Mouse (Mus musculus) limb, embryonic 14.5 days (tissue): Measurements from ENCODE around the gene Ak9. TPM values are rescaled to one million over a fixed set of nuclear protein-coding genes. Genes with fewer than 3 reads are reported as not detected.

Source experiments
- ATAC-seq: fragments of 200-750 bp; cut with Nextera tagmentation; 2 replicates; pipeline ENCODE4 v1.8.0; 2017; ENCODE audit warnings: low read depth, moderate number of reproducible peaks, moderate TSS enrichment; ENCODE audit not compliant: low FRiP score
- DNase-seq: peaks from one replicate; pipeline ENCODE4 v3.0.0-alpha.2; 2015; ENCODE audit warnings: low spot score
- H3K27ac ChIP-seq: fragments of 300-500 bp; sonication (generic); replicated peaks from 2 replicates; pipeline ENCODE4 v1.5.1; 2014; ENCODE audit warnings: low read depth, mild to moderate bottlenecking, low read length, moderate library complexity, mixed read lengths
- H3K27me3 ChIP-seq: fragments of 300-500 bp; sonication (generic); 2 replicates; pipeline ENCODE4 v1.6.1; 2014; ENCODE audit warnings: low read length, mixed read lengths; ENCODE audit not compliant: control insufficient read depth, insufficient read depth
- H3K36me3 ChIP-seq: fragments of 300-500 bp; sonication (generic); 2 replicates; pipeline ENCODE4 v1.6.1; 2014; ENCODE audit warnings: mild to moderate bottlenecking, low read length, moderate library complexity, mixed read lengths; ENCODE audit not compliant: control insufficient read depth, insufficient read depth
- H3K4me1 ChIP-seq: fragments of 300-500 bp; sonication (generic); 2 replicates; pipeline ENCODE4 v1.6.1; 2014; ENCODE audit warnings: antibody characterized with exemption, low read length, mixed read lengths; ENCODE audit not compliant: control insufficient read depth, insufficient read depth
- H3K4me2 ChIP-seq: fragments of 300-500 bp; sonication (generic); replicated peaks from 2 replicates; pipeline ENCODE4 v1.6.1; 2014; ENCODE audit warnings: low read depth, mild to moderate bottlenecking, low read length, moderate library complexity; ENCODE audit not compliant: severe bottlenecking
- H3K4me3 ChIP-seq: fragments of 300-500 bp; sonication (generic); replicated peaks from 2 replicates; pipeline ENCODE4 v1.5.1; 2014; ENCODE audit warnings: low read length
- H3K9ac ChIP-seq: fragments of 300-500 bp; sonication (generic); 2 replicates; pipeline ENCODE4 v1.6.1; 2014; ENCODE audit warnings: mild to moderate bottlenecking, low read depth, low read length, moderate library complexity; ENCODE audit not compliant: severe bottlenecking
- H3K9me3 ChIP-seq: fragments of 300-500 bp; sonication (generic); 2 replicates; pipeline ENCODE4 v1.6.1; 2016; ENCODE audit warnings: low read length; ENCODE audit not compliant: control insufficient read depth
- POLR2A ChIP-seq: fragments of 200-500 bp; IDR thresholded peaks from 2 replicates; pipeline ENCODE4 v1.8.0; 2012; ENCODE audit warnings: inconsistent platforms, mild to moderate bottlenecking, moderate library complexity, borderline replicate concordance; ENCODE audit not compliant: insufficient read depth, insufficient read length; ENCODE audit errors: extremely low read depth
- WGBS: fragments of 180-500 bp; shearing (Covaris S2); extraction: QIAGEN DNeasy Blood & Tissue Kit; methylation state at CpG from one replicate; pipeline ENCODE4 v1.1.7; 2014; 5-methylcytosine and 5-hydroxymethylcytosine counted together
- polyA plus RNA-seq, 2 experiments: library from polyadenylated mRNA; depleted of rRNA in 1 of 2; stranded (reverse) in 1 of 2; unstranded in 1 of 2; fragments of >200 nt; fragmentation: Nextera tagmentation in 1 of 2; extraction: Ambion mirVana in 1 of 2; gene quantifications; 2 replicates each; pipeline versions ENCODE4 v1.2.1 to v1.2.3; 2012 to 2014

The Ak9 gene
- polyA plus RNA-seq, 2 experiments, result 0.01 TPM; not detected in 1

DNA sequence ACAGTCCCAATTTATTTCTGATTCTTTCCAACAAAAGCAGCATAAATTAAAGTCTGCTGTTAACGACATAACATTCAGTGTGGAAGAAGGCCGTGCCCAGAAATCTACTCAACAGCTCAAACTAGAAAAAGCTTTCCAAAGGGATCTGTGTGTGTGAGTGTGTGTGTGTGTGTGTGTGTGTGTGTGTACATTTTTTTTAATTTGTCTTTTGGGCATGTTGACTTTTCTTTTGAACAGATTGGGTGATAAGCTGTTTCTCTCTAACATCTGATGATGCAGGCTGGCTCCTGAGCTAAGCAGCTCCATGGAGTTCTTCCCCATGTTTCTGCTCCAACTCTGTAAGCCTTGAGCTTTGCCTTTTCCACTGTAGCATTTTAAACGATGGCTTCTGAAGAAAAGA, 12.1 kb downstream of the Ak9 start:
- DNase-seq (no peak), ATAC-seq (no peak)
- no peak for TF ChIP-seq POLR2A
- H3K4me2 ChIP-seq, result no peak overlapping the region
- H3K9me3 ChIP-seq, result no peaks in the 10 kb centered on the region
- H3K27ac ChIP-seq, result no peak overlapping the region
- WGBS, result 72% methylated on average over 3 of the region's 3 CpGs
- H3K36me3 ChIP-seq, result no peaks in the 10 kb centered on the region
- H3K4me3 ChIP-seq, result no peak overlapping the region
- H3K9ac ChIP-seq, result no peak overlapping the region
- H3K27me3 ChIP-seq, result no peaks in the 10 kb centered on the region
- H3K4me1 ChIP-seq, result no peaks in the 10 kb centered on the region

GRCm38 (mm10) chr10:41332533-41333043, 28.8 kb downstream of the Ak9 start:
- no peaks in the 10 kb centered on the region for H3K36me3 ChIP-seq
- no peaks in the 10 kb centered on the region for H3K27me3 ChIP-seq
- no peak overlapping the region for H3K4me3 ChIP-seq
- no peaks in the 10 kb centered on the region for H3K9me3 ChIP-seq
- H3K9ac ChIP-seq, result no peak overlapping the region
- TF ChIP-seq POLR2A, result no peak
- H3K27ac ChIP-seq, result no peak overlapping the region
- H3K4me1 ChIP-seq, result no peaks in the 10 kb centered on the region
- 82% methylated on average over 2 of the region's 2 CpGs for WGBS
- DNase-seq (no peak), ATAC-seq (no peak)
- no peak overlapping the region for H3K4me2 ChIP-seq

DNA sequence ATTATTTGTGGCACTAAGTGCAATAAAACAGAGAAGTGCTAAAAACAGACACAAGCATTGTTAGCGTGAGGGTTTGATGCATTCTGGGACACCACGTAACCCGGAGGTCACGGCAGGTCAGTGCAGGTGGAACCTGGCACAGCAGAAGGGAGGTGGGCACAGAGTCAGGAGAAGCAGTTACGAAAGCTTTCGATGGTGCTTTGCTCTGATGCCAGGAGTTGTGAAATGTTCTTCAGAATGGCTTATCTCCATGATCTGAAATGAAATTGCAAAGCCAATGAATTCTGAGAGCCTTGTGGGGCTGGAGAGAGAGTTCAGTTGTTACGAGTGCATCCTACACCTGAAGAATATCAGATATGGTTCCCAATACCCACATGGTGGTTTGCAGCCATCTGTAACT, 37.6 kb downstream of the Ak9 start:
- Histone ChIP-seq H3K27ac (no peak overlapping the region), H3K4me2 (no peak overlapping the region), H3K4me3 (no peak overlapping the region), H3K9ac (no peak overlapping the region), H3K9me3 (no peaks in the 10 kb centered on the region), H3K27me3 (no peaks in the 10 kb centered on the region), H3K4me1 (no peaks in the 10 kb centered on the region), H3K36me3 (no peaks in the 10 kb centered on the region)
- ATAC-seq, result no peak
- no peak for TF ChIP-seq POLR2A
- WGBS, result 80% methylated on average over 7 of the region's 7 CpGs
- no peak for DNase-seq

GRCm38 (mm10) chr10:41365086-41365485, 61.3 kb downstream of the Ak9 start:
- DNase-seq (no peak), ATAC-seq (no peak)
- no peaks in the 10 kb centered on the region for H3K36me3 ChIP-seq
- TF ChIP-seq POLR2A, result no peak
- no peak overlapping the region for H3K27ac ChIP-seq
- H3K9me3 ChIP-seq, result no peaks in the 10 kb centered on the region
- peaks cover 3% of the 10 kb centered on the region; the same call in 1 of the 2 replicates for H3K4me1 ChIP-seq
- no peaks in the 10 kb centered on the region for H3K27me3 ChIP-seq
- 87% methylated on average over 9 of the region's 9 CpGs for WGBS
- no peak overlapping the region for H3K4me3 ChIP-seq
- H3K9ac ChIP-seq, result no peak overlapping the region
- H3K4me2 ChIP-seq, result no peak overlapping the region

GRCm38 (mm10) chr10:41380466-41380865, 76.7 kb downstream of the Ak9 start:
- DNase-seq, result no peak
- H3K4me3 ChIP-seq, result no peak overlapping the region
- no peak overlapping the region for H3K9ac ChIP-seq
- H3K27me3 ChIP-seq, result no peaks in the 10 kb centered on the region
- H3K36me3 ChIP-seq, result no peaks in the 10 kb centered on the region
- WGBS, result 77% methylated on average over 12 of the region's 12 CpGs
- no peaks in the 10 kb centered on the region for H3K4me1 ChIP-seq
- no peak for ATAC-seq
- H3K4me2 ChIP-seq, result no peak overlapping the region
- H3K9me3 ChIP-seq, result no peaks in the 10 kb centered on the region
- no peak overlapping the region for H3K27ac ChIP-seq
- TF ChIP-seq POLR2A, result no peak

DNA sequence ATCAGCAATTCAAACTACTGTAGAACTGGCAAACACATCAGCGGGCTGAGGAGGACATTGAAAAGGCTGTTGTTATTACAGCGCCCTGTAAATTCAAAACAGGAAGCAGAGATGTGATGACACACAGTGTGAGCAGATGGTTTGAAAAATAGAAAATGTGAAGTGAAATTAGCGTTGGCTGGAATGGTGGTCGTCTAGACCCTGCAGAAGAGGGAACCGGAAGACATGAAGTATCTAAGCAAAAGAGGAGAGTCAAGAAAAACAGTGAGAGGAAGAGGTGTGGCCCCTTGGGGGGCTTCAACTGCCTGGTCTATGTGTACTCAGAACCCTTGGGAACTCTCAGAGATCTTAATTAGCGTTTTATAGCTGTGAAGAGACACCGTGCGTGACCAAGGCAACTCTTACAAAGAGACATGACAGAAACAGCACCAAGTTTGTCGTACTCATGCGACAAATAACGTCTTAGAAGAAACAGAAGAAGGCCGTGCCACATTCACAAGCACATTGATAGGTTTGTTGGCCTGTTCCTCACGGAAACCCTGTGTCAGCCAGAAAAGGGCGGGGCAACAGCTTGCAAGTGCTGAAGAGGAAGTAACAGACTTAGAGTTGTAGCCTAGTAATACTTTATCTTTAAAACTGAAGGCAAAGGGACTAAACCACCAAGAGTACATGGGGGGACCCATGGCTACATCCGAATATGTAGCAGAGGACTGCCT, 81.9 kb downstream of the Ak9 start:
- H3K36me3 ChIP-seq, result no peaks in the 10 kb centered on the region
- WGBS, result 67% methylated on average over 15 of the region's 15 CpGs
- H3K27ac ChIP-seq, result no peak overlapping the region
- H3K4me1 ChIP-seq, result no peaks in the 10 kb centered on the region
- no peak overlapping the region for H3K9ac ChIP-seq
- H3K9me3 ChIP-seq, result no peaks in the 10 kb centered on the region
- no peak overlapping the region for H3K4me3 ChIP-seq
- DNase-seq (no peak), ATAC-seq (no peak)
- H3K4me2 ChIP-seq, result no peak overlapping the region
- no peak for TF ChIP-seq POLR2A
- no peaks in the 10 kb centered on the region for H3K27me3 ChIP-seq
